ENCODE assay signal across 10 mouse cellular contexts in genomic region chr1:121596951-121597625, GRCm38 (mm10). TPM values are rescaled to one million over a fixed set of nuclear protein-coding genes. Genes with fewer than 3 reads are reported as not detected.
DNase-seq lines count a peak whose midpoint lies in the region; ATAC-seq and TF ChIP-seq lines count a peak whose summit lies in the region.
"Had no signal": no experiment of that assay in that cellular context is flagged by ENCODE, and none has a peak within 500 bp of the region (broad histone marks: within the 10 kb centered on the region; RNA-seq: fewer than 3 reads in every experiment).

No protein-coding gene starts in this region.

- no peak for TF ChIP-seq EP300 in lung, postnatal 0 days (IDR thresholded peaks at IDR 0.05)

- H3K27me3 ChIP-seq in lung, postnatal 0 days (replicated peaks; ENCODE audit: insufficient read depth, low read length) = no peaks in the 10 kb centered on the region
- no peaks in the 10 kb centered on the region for H3K27me3 ChIP-seq in forebrain, embryonic 15.5 days
- no peaks in the 10 kb centered on the region for H3K27me3 ChIP-seq in neural tube, embryonic 15.5 days (replicated peaks)
- H3K27me3 ChIP-seq: liver, embryonic 13.5 days had no signal

- H3K27ac ChIP-seq in lung, postnatal 0 days (ENCODE audit: low read length) = no peak overlapping the region
- H3K27ac ChIP-seq in forebrain, embryonic 15.5 days (replicated peaks) = no peak overlapping the region
- no peak overlapping the region for H3K27ac ChIP-seq in neural tube, embryonic 15.5 days (replicated peaks)
- H3K27ac ChIP-seq: liver, embryonic 13.5 days had no signal

- no peaks in the 10 kb centered on the region for H3K36me3 ChIP-seq in lung, postnatal 0 days (ENCODE audit: insufficient read depth, low read length)
- H3K36me3 ChIP-seq in forebrain, embryonic 15.5 days = no peaks in the 10 kb centered on the region
- H3K36me3 ChIP-seq in neural tube, embryonic 15.5 days = no peaks in the 10 kb centered on the region
- H3K36me3 ChIP-seq: liver, embryonic 13.5 days had no signal

- no peak for ATAC-seq in lung, postnatal 0 days
- peak; percentile 78 for ATAC-seq in forebrain, embryonic 15.5 days (replicated peaks)
- peak; percentile 80 for ATAC-seq in neural tube, embryonic 15.5 days (ENCODE audit: low FRiP score)

- no peak overlapping the region for H3K9ac ChIP-seq in lung, postnatal 0 days (replicated peaks; ENCODE audit: low read depth)
- no peak overlapping the region for H3K9ac ChIP-seq in forebrain, embryonic 15.5 days (replicated peaks)
- H3K9ac ChIP-seq in neural tube, embryonic 15.5 days (replicated peaks) = no peak overlapping the region; the same call in 1 of the 2 replicates
- H3K9ac ChIP-seq: liver, embryonic 13.5 days had no signal

- no peaks in the 10 kb centered on the region for H3K4me1 ChIP-seq in lung, postnatal 0 days (ENCODE audit: insufficient read depth, low read depth, low read length)
- H3K4me1 ChIP-seq in forebrain, embryonic 15.5 days = no peaks in the 10 kb centered on the region
- peaks cover 3% of the 10 kb centered on the region; the same call in 1 of the 2 replicates for H3K4me1 ChIP-seq in neural tube, embryonic 15.5 days
- H3K4me1 ChIP-seq: liver, embryonic 13.5 days had no signal

- H3K9me3 ChIP-seq in lung, postnatal 0 days (ENCODE audit: low read length) = no peaks in the 10 kb centered on the region
- H3K9me3 ChIP-seq in forebrain, embryonic 15.5 days = no peaks in the 10 kb centered on the region
- no peaks in the 10 kb centered on the region for H3K9me3 ChIP-seq in neural tube, embryonic 15.5 days (replicated peaks)
- H3K9me3 ChIP-seq: liver, embryonic 13.5 days had no signal

- no peak overlapping the region for H3K4me2 ChIP-seq in lung, postnatal 0 days (replicated peaks; ENCODE audit: low read depth, low read length)
- no peak overlapping the region for H3K4me2 ChIP-seq in forebrain, embryonic 15.5 days (replicated peaks)
- no peak overlapping the region for H3K4me2 ChIP-seq in neural tube, embryonic 15.5 days
- H3K4me2 ChIP-seq: liver, embryonic 13.5 days had no signal

- peak; percentile 49 for TF ChIP-seq CTCF in lung, postnatal 0 days (IDR thresholded peaks at IDR 0.05)

- WGBS in lung, postnatal 0 days = 28% methylated on average over 4 of the region's 4 CpGs
- WGBS in forebrain, embryonic 15.5 days = 9% methylated on average over 4 of the region's 4 CpGs
- 19% methylated on average over 4 of the region's 4 CpGs for WGBS in neural tube, embryonic 15.5 days

- no peak overlapping the region for H3K4me3 ChIP-seq in lung, postnatal 0 days (ENCODE audit: low read depth, low read length)
- H3K4me3 ChIP-seq in forebrain, embryonic 15.5 days = no peak overlapping the region
- no peak overlapping the region for H3K4me3 ChIP-seq in neural tube, embryonic 15.5 days (replicated peaks)
- H3K4me3 ChIP-seq: liver, embryonic 13.5 days; myocyte had no signal

- DNase-seq in cerebellum, postnatal 25 days = peak; percentile 21 to 25
- DNase-seq in cerebellum, adult 8-10 months = no peak
- DNase-seq in lung, postnatal 0 days (ENCODE audit: low spot score) = peak; percentile 27
- no peak for DNase-seq in lung, postnatal 36 days
- no peak for DNase-seq in adrenal gland, postnatal 4 days (ENCODE audit: low spot score in 2 of 2)
- no peak for DNase-seq in heart, adult 8-10 months (ENCODE audit: low spot score)
- DNase-seq: liver, embryonic 13.5 days had no signal

RNA-seq across cellular contexts. Expression of gene Ddx18, which starts 29.3 kb away (rescaled TPM):
- polyA plus RNA-seq in lung, postnatal 0 days (2015; fragmentation: Nextera tagmentation; extraction: Ambion mirVana) = 30.4 and 31.7 TPM in 2 replicates
- 51.0 and 53.7 TPM in 2 replicates for polyA plus RNA-seq in forebrain, embryonic 15.5 days (2015; fragmentation: Nextera tagmentation; extraction: Ambion mirVana)
- polyA plus RNA-seq in neural tube, embryonic 15.5 days (2015; fragmentation: Nextera tagmentation; extraction: Ambion mirVana) = 33.1 and 37.4 TPM in 2 replicates
- 10 to 100 TPM; 43.3 to 46.9 TPM for total RNA-seq in adrenal gland, postnatal 4 days (2021)
- total RNA-seq in heart, adult 8-10 months (2022) = 10 to 100 TPM; 16.6 to 19.8 (median 18.0) TPM

Comparison
In these comparisons a context has a peak if more than half of its experiments do, and no peak if none do; other contexts are left out.
1. DNase-seq: peak in cerebellum, postnatal 25 days (2 of 2) and lung, postnatal 0 days (single experiment); none in cerebellum, adult 8-10 months (single experiment), lung, postnatal 36 days (single experiment), adrenal gland, postnatal 4 days (0 of 2) and heart, adult 8-10 months (single experiment).